ENCODE assay signal across 31 mouse cellular contexts in genomic region chr4:149078261-149078660, GRCm38 (mm10). TPM values are rescaled to one million over a fixed set of nuclear protein-coding genes. Genes with fewer than 3 reads are reported as not detected.
A peak's percentile ranks its signal among the peaks of the same experiment; 100 is the strongest.
DNase-seq lines count a peak whose midpoint lies in the region; ATAC-seq lines count a peak whose summit lies in the region.
"Had no signal": no experiment of that assay in that cellular context is flagged by ENCODE, and none has a peak within 500 bp of the region (broad histone marks: within the 10 kb centered on the region; RNA-seq: fewer than 3 reads in every experiment).

No protein-coding gene starts in this region.

- peaks cover 32% of the 10 kb centered on the region for H3K36me3 ChIP-seq in forebrain, embryonic 10.5 days (replicated peaks)
- H3K36me3 ChIP-seq in forebrain, embryonic 16.5 days (ENCODE audit: control insufficient read depth, insufficient read depth), result no peaks in the 10 kb centered on the region
- H3K36me3 ChIP-seq: lung, embryonic 15.5 days had no signal

- H3K27ac ChIP-seq in forebrain, embryonic 10.5 days, result 0 out of 2 replicates have a peak overlapping the region, but pooled peaks have one; percentile 15
- H3K27ac ChIP-seq in forebrain, embryonic 16.5 days (ENCODE audit: low read length), result no peak overlapping the region
- H3K27ac ChIP-seq: forebrain, embryonic 12.5 days; hindbrain, embryonic 12.5 days; kidney, postnatal 0 days; liver, embryonic 13.5 days; lung, embryonic 15.5 days; midbrain, embryonic 10.5 days had no signal

- H3K4me1 ChIP-seq in forebrain, embryonic 10.5 days, result peaks cover 43% of the 10 kb centered on the region
- H3K4me1 ChIP-seq in forebrain, embryonic 16.5 days (replicated peaks; ENCODE audit: control insufficient read depth, insufficient read depth, low read length), result peaks cover 13% of the 10 kb centered on the region

- no peak for DNase-seq in forebrain, embryonic 10.5 days (ENCODE audit: extremely low spot score, low spot score)
- DNase-seq in kidney, postnatal 14 days, result peak; percentile 41
- DNase-seq in kidney, adult 18-20 months, result no peak
- DNase-seq in 3T3-L1 (ENCODE audit: low read depth, low spot score), result peak; percentile 37
- peak; percentile 76 for DNase-seq in adipocyte (ENCODE audit: low spot score)
- DNase-seq in spleen, adult 12 weeks (ENCODE audit: low spot score), result no peak
- no peak for DNase-seq in heart, adult 11 months
- DNase-seq: adrenal gland, adult 8-10 months; cerebellum, adult 2 months; cerebellum, postnatal 14 days; gastrocnemius, postnatal 10 days; heart, postnatal 14 days; liver, embryonic 13.5 days; right cerebral cortex, postnatal 25 days; spleen, adult 18-20 months; thymus, adult 18-20 months; thymus, postnatal 25 days had no signal

- WGBS in forebrain, embryonic 10.5 days, result 75% methylated on average over 4 of the region's 4 CpGs
- 69% methylated on average over 4 of the region's 4 CpGs for whole genome bisulfite sequencing in forebrain, embryonic 16.5 days

- H3K4me3 ChIP-seq in forebrain, embryonic 10.5 days, result no peak overlapping the region
- no peak overlapping the region for H3K4me3 ChIP-seq in forebrain, embryonic 16.5 days (replicated peaks; ENCODE audit: low read length)
- H3K4me3 ChIP-seq: erythroblast, embryonic 14.5 days; forebrain, embryonic 12.5 days; hindbrain, embryonic 12.5 days; liver, embryonic 13.5 days; lung, embryonic 15.5 days; midbrain, embryonic 10.5 days had no signal

- H3K9ac ChIP-seq in forebrain, embryonic 16.5 days (replicated peaks; ENCODE audit: low read depth, low read length), result no peak overlapping the region
- H3K9ac ChIP-seq: forebrain, embryonic 12.5 days; hindbrain, embryonic 12.5 days; liver, embryonic 13.5 days; lung, embryonic 15.5 days had no signal

- H3K27me3 ChIP-seq in forebrain, embryonic 10.5 days (ENCODE audit: poor library complexity, severe bottlenecking), result no peaks in the 10 kb centered on the region
- no peaks in the 10 kb centered on the region for H3K27me3 ChIP-seq in forebrain, embryonic 16.5 days (replicated peaks; ENCODE audit: control insufficient read depth, insufficient read depth, low read length)
- H3K27me3 ChIP-seq: forebrain, embryonic 12.5 days; hindbrain, embryonic 12.5 days; liver, embryonic 13.5 days; lung, embryonic 15.5 days had no signal

- ATAC-seq in forebrain, embryonic 16.5 days, result no peak
- ATAC-seq: activated CD4-positive, CD25-positive, alpha-beta regulatory T cell, adult 4 months; CD4-positive, CD25-positive, alpha-beta regulatory T cell, adult 4 months; midbrain, embryonic 16.5 days had no signal

- no peak overlapping the region for H3K4me2 ChIP-seq in forebrain, embryonic 16.5 days (ENCODE audit: low read length)
- H3K4me2 ChIP-seq: forebrain, embryonic 12.5 days; hindbrain, embryonic 12.5 days; liver, embryonic 13.5 days; lung, embryonic 15.5 days had no signal

- H3K9me3 ChIP-seq in forebrain, embryonic 10.5 days, result no peaks in the 10 kb centered on the region
- no peaks in the 10 kb centered on the region for H3K9me3 ChIP-seq in forebrain, embryonic 16.5 days (ENCODE audit: control insufficient read depth, low read length)
- H3K9me3 ChIP-seq: forebrain, embryonic 12.5 days; hindbrain, embryonic 12.5 days; liver, embryonic 13.5 days; lung, embryonic 15.5 days; midbrain, embryonic 10.5 days had no signal

RNA-seq across cellular contexts. Expression of gene Pex14, which starts 21.4 kb away (rescaled TPM):
- 54.4 and 58.9 TPM in 2 replicates for polyA plus RNA-seq in forebrain, embryonic 10.5 days (2016; fragmentation: Nextera tagmentation; extraction: Ambion mirVana)
- polyA plus RNA-seq in forebrain, embryonic 16.5 days (2015; fragmentation: Nextera tagmentation; extraction: Ambion mirVana), result 53.7 and 56.9 TPM in 2 replicates

RNA-seq across cellular contexts. Expression of gene Dffa, which starts 25.7 kb away (rescaled TPM):
- 30.5 and 33.4 TPM in 2 replicates for polyA plus RNA-seq in forebrain, embryonic 10.5 days (2016; fragmentation: Nextera tagmentation; extraction: Ambion mirVana)
- 24.0 and 26.3 TPM in 2 replicates for polyA plus RNA-seq in forebrain, embryonic 16.5 days (2015; fragmentation: Nextera tagmentation; extraction: Ambion mirVana)

RNA-seq across cellular contexts. Expression of gene Cort, which starts 48.3 kb away (rescaled TPM):
- 0.30 TPM in 1 of 2 replicates, not detected in the other for polyA plus RNA-seq in forebrain, embryonic 10.5 days (2016; fragmentation: Nextera tagmentation; extraction: Ambion mirVana)
- 1.4 and 1.8 TPM in 2 replicates for polyA plus RNA-seq in forebrain, embryonic 16.5 days (2015; fragmentation: Nextera tagmentation; extraction: Ambion mirVana)
- polyA plus RNA-seq: CD4-positive, CD25-positive, alpha-beta regulatory T cell, adult 4 months; gonadal fat pad, adult 2 months; limb, embryonic 11.5 days; liver, embryonic 13.5 days; neural tube, embryonic 11.5 days; stomach, embryonic 16.5 days had no signal

RNA-seq across cellular contexts. Expression of gene Cenps, which starts 59.2 kb away (rescaled TPM):
- polyA plus RNA-seq in forebrain, embryonic 10.5 days (2016; fragmentation: Nextera tagmentation; extraction: Ambion mirVana), result 64.8 and 69.1 TPM in 2 replicates
- 22.2 and 24.9 TPM in 2 replicates for polyA plus RNA-seq in forebrain, embryonic 16.5 days (2015; fragmentation: Nextera tagmentation; extraction: Ambion mirVana)

Comparison
In these comparisons a context has a peak if more than half of its experiments do, and no peak if none do; other contexts are left out.
1. DNase-seq: peak in kidney, postnatal 14 days (single experiment), 3T3-L1 (single experiment) and adipocyte (single experiment); none in forebrain, embryonic 10.5 days (single experiment), kidney, adult 18-20 months (single experiment), spleen, adult 12 weeks (single experiment) and heart, adult 11 months (single experiment).